Mouse (Mus musculus) heart, postnatal 25 days (tissue): ENCODE results near the gene Whrn. TPM values are rescaled to one million over a fixed set of nuclear protein-coding genes. Genes with fewer than 3 reads are reported as not detected.

Experiments
- DNase-seq: peaks from one replicate; pipeline ENCODE4 v3.0.0; 2022; ENCODE audit warnings: low spot score
- intact Hi-C: fragments of 180-260 bp; cut with DNase I; formaldehyde crosslinking; loops from one replicate; pipeline ENCODE4 v1.15.1; 2025
- total RNA-seq, 2 experiments: library from RNA; stranded (reverse); gene quantifications; 2 replicates each; pipeline ENCODE4 v1.2.3; 2021

Whrn gene
- 10 to 100 TPM; 36.9 to 41.9 TPM for total RNA-seq

DNA sequence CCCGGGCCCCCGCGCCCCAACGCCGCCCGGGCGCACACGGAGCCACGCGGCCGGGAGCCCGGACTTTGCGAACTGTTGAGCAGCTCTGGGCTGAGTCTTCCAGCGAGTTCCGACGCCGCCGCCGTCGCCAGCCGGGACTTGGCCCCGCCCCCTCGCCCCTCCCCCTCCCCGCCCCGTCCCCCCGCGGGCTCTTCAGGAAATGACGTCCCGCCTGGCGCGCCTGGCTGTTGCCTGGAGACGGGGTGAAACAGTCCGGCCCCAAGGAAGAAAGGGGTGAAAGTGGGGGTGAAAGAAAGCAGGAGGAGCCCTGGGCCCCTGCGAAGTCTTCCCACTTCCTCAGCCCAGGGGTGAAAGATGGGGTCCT, at the start of gene Whrn:
Gene Whrn, minus strand, starts transcription at position 77 of the 364 bp plus-strand sequence.
- peak; percentile 48 for DNase-seq
- intact Hi-C loops = loop anchor here (5.0 kb wide), 3 partner anchors 46 to 124 kb away; partner anchors contain the start of gene Atp6v1g1

DNA sequence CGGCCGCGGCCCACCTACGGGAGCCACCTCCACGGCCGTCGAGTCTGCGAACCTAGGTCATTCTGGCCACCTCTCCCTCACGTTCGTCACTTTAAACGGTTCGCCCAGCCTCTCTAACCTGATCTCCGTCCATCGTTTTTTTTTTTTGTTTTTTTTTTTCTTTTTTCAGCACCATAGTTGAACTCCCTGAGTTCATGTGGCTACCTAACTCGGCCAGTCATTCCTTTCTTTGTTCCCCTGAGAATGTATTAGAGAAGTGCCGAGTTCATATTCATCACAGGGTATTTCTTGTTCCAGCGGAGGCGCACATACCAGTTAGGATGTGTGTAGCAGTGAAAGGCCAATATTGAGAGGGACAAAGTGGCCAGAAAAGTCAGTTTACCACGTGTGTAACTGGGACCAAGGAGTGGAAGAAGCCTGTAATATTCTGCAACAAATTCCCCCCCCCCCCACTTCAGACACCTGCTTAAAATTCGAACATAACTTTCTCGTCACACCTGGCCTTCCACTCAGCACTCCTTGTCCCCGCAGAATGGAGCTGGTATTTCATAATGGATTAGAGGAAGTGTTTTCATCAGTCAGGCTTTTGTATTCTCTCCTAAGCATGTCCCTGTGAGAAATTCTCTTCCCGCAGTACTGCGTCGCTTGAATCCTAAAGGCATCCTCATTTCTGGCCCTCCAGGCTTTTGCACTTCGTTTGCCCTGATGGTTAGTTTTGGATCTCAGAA, 49.6 kb upstream of the Whrn start:
- intact Hi-C loops = no loop called here
- DNase-seq = no peak

DNA sequence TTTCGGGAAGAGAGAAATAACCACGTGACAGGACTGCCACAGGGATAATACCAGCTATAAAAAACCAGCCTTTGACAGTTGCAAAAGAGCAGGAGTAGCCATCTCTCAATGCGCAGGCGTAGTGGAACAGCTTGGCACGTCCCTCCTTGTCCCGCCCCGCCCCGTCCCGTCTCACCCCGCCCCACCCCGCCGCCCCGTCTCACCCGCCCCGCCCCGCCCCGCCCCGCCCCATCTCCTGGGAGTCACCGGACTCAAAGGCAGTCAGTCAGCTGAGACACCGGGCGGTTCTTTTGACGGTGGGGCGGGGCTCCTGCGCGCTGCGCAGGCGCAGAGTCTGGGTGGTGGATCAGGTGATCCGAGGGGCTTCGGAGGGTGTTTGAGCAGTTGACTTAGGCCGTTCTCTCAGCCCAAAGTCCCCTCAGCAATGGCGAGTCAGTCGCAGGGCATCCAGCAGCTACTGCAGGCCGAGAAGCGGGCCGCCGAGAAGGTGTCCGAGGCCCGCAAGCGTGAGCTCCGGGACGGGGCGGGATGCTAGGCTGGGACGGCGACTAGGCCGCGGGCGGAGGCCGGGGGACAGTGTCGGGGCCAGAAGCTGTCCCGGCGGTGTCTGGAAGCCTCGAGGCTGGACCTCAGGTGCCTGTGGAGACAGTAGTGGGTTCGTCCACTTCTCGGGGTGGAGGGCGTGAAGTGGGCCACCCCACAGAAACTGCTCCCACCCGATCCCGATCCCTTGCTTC, 48.9 kb upstream of the Whrn start, which contains the start of gene Atp6v1g1:
Gene Atp6v1g1, plus strand, starts transcription at position 279 of the 737 bp plus-strand sequence.
- intact Hi-C loops = loop anchor here (5.0 kb wide), 2 partner anchors 47 to 127 kb away; partner anchors contain the start of gene Whrn
- DNase-seq = peak; percentile 93

DNA sequence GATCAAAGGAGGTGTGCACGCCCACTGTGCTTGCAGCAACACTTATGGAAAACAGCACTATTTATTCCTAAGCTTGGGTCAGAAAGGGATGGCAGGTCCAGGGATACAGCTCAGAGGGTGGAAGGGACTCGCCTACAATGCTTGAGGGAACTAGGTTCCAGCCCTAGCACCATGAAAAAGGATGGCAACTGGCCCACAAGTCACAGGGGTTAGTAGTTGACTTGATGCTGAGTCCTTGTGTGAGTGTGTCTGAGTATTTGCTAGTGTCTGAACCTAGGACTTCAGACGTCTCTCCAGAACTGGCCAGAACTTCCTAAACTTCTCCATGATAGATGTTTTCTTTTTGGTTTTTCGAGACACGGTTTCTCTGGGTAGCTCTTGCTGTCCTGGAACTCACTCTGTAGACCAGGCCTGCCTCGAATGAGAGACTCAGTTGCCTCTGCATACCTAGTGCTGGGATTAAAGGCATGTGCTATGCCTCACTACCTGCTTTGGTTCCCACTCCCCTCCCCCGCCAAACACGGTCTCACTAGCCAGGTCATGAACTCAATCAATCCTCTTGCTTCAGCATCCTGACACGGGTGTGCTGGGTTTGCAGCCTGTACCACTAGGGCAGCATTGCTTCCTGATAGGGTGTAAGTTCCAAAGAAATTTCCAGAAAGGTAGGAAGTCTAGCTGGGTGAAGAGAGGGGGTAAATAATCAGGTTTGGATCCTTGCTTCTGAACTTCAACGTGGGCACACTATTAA, 48.1 kb upstream of the Whrn start:
- intact Hi-C loops = loop anchor here (5.0 kb wide), 2 partner anchors 47 to 127 kb away; partner anchors contain the start of gene Whrn
- no peak for DNase-seq

DNA sequence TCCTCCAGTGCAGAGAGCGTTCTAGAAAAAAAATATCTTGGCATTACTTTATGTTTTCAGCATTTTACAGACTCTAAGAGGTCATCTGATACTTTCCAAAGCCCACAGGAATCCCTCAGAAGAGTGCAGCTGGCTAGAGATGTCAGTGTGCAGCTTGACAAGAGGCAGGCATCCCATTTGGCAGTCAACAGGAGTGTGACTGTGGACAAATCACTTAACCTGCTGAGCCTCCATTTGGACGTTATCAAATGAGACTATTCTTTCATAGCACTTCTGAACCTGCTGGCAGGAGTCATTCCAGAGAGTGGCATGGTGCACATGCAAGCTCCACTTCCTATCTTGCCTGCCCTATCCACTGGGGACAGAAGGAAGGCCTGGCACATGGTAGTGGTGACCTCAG, 46.4 kb upstream of the Whrn start:
- peak; percentile 25 for DNase-seq
- intact Hi-C loops = loop anchor here (5.0 kb wide), 2 partner anchors 45 to 125 kb away; partner anchors contain the start of gene Whrn

DNA sequence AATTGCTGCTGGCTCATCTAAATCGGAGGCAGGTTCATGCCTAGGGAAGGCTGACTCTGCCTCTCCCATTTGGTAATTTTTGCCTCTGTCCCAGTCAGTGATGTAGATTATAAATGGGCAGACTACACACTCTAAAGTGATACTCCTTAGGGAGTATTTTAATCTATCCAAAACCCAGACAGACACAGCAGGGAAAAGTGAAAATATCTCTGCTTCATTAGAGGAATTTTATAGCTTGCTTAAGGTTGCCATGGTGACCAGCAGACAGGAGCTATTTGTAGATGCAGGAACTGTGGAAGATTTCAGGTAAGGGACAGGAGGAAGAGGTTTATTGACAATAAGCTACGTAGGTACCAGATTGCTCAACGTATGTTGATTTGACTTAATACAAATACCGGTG, 41.8 kb upstream of the Whrn start:
- intact Hi-C loops = no loop called here
- no peak for DNase-seq

DNA sequence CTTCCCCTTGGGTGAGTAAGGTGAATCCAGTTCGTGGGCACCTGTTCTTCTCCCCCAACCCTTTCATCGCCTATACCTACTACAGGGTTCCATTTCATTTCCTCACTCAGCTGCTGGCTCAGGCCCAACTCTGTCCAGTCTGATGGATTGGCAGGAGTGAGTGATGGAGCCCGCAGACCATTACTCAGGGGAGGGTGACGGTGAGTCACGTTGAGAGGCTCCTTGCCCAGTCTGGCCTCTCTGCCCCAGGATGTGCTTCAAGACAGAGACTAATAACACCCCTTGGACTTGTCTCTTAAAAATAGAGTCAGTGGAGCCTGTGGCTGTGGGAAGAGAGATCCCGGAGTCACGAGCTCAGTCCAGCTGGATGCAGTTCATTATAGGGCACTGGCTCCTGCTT, 34.6 kb upstream of the Whrn start:
- intact Hi-C loops = no loop called here
- no peak for DNase-seq

DNA sequence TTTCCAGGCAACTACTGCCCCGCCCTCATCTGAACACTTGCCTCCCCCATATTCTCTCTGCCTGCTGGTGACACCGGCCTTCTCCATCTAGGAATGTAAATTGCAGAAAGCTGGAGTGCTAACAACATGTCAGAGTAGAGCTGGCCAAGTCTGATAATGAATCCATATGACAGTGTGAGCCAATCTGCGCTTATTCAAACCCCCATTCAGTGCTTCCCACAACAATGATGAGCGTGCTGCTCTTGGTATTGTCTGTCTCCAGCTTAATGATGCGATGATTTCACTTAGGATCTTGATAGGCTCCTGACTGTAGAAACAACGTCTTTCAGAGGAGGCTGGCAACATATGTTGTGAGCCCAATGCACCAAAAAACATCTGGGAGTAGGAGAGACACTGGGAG, 33.2 kb upstream of the Whrn start:
- intact Hi-C loops = no loop called here
- DNase-seq = no peak

DNA sequence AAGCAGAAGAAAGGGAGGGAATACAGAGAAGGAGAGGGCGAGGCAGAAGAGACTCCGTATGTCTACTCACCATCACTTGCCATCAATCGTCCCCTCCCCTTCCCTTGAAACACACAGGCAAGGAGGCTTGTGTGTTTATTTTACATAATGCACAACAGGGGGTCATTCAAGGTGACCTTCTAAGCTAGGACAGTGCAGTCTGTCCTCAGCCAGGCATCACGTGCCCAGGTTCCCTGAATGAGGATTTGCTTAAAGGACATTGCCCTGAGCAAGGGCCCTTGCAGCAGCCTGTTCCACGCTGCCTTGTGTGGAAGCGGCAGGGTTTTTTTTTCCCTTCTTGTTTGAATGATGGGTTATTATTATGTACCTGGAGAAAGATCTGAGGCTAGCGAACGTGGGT, 29.7 kb upstream of the Whrn start:
- intact Hi-C loops = no loop called here
- DNase-seq = no peak

DNA sequence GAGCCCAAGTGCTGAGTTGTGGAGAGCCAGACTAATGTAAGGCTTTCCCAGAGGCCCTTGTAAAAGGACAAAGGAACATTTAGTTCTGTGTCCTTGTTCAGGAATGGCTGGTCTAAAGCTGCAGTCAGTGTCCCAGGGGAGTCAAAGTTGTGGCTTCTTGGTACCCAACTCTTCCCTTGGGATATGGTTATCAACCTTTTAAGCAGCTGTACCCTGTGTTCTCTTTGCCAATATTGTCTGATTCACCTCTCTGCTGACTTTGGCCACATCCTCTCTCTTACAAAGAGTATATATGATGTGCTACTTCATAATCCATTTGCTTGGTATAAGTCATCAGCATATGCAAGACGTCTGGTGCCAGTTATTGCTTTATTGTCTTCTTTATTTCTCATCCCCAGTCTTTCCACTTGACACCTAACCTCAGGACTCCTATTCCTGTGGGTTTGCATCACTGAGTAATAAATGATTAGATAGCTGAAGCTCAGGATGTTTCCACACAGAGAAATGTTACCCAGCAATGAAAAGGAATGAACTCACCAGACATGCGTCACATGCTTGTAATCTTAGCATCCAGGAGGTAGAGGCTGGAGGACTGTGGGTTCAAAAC, 26.1 kb upstream of the Whrn start:
- DNase-seq = no peak
- intact Hi-C loops = no loop called here

DNA sequence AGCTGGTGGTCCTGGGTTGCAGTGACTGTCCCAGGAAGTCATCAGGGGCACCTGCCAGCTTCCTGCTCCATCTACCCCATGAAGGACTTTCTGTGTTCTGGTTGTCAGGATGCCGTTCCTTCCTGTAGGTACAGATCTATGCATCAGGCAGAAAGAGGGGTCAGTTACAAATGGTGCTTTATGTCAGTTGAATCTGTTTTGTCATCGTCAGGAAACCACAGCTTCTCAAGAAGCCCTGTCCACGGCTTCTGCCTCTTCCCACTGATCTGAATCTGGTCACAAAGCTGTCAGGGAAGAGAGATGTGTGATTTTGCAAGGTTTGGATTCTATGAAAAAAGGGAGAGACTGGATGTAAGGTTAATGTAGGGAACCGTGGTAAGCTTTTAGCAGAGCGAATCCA, 19.2 kb upstream of the Whrn start:
- no peak for DNase-seq
- intact Hi-C loops = no loop called here

DNA sequence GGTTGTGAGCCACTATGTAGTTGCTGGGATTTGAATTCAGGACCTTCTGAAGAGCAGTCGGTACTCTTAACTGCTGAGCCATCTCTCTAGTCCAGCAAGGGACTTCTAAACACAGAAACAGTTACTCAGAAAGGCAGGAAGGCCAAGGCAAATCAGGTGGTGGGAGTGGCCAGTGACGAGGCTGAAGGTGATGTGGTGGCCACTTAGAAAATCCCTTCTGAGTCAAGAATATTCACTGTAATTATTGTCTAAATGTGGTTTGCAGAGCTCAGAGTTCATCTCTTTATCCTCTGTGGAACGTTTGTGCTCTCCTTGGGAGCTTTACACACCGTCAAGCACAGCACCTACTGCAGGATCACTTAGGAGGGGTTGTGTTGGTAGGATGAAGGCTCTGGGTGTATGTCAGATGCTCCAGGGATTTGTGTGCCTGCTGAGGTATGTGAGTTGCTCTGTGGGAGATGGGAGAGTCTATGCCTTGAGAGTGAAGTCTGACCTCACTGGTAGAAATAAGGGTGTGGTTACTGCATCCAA, 18.7 kb upstream of the Whrn start:
- intact Hi-C loops = no loop called here
- DNase-seq = no peak

DNA sequence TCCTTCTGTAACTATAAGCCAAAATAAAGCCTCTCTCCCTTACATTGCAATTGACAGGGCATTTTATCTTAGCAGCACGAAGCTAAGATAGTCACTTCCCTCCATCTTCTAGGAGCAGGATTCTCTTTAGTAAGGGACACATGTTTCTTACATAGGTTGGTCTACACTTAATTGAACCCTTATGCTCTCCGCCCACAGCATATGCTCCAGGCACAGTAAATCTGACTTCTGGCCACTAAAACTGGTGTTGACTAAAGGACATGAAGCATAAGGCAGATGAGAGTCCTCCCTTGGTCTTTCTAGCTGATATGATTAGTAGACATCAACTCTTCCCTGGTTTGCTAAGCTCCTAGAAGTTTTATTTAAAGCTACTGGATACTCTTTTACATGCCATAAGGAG, 17.1 kb upstream of the Whrn start:
- intact Hi-C loops = no loop called here
- DNase-seq = no peak

DNA sequence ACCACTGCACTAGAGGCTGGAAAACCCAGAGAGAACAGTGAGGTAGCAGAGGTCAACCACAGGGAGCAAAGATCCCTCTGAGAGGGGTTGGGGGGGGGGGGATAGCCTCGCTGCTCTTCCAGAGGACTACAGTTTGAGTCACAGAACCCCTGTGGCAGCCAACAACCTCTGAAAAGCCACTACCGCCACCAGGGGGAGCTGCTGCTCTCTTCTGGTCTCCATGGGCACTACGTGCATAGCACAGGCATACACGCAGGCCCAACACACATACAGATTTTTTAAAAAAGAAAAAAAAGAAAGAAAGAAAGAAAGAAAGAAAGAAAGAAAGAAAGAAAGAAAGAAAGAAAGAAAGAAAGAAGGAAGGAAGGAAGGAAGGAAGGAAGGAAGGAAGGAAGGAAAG, 12.4 kb upstream of the Whrn start:
- DNase-seq = peak; percentile 38
- intact Hi-C loops = loop anchor here (1.0 to 5.0 kb wide), 4 partner anchors 54 to 984 kb away; no protein-coding TSS in a partner anchor

DNA sequence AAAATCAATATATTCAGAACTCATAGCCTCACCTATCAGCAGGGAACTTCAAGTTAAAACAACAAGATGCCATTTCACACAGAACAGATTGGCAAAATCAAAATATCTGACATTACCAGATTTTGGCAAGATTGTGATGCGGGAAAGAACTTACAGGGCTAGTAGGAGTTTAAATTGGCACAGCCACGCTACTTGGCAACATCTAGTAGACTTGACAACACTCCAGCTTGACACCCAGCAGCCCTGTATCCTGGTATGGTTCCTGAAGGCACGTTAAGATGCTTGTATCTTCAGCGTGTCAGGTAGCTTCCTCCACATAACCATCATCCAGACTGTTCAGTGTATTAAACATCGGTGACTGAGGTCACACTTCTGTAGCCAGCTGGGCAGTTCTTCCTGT, 11.7 kb upstream of the Whrn start:
- intact Hi-C loops = loop anchor here (5.0 kb wide), 2 partner anchors 55 to 985 kb away; no protein-coding TSS in a partner anchor

DNA sequence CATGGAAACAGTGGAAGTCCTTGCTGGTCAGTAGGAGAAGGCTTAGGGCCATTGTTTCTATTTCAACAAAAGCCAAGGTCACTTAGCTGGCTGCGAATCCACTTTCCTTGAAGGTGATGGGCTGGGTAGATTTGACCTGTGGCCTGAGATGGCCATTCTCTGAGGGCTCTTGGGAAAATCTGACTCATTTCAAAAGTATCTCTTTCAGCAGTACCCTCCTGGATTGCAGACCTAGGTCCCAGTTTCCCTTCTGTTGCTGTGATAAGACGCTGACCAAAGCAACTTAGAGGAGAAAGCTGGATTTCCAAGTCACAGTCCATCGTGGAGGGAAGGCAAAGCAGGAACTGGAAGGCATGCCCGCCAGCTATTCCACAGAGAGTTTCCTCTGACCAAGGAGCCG, 8.2 kb upstream of the Whrn start:
- intact Hi-C loops = no loop called here
- no peak for DNase-seq

More for the DNA sequence above, 11.7 kb upstream of the Whrn start:
- no peak for DNase-seq

DNA sequence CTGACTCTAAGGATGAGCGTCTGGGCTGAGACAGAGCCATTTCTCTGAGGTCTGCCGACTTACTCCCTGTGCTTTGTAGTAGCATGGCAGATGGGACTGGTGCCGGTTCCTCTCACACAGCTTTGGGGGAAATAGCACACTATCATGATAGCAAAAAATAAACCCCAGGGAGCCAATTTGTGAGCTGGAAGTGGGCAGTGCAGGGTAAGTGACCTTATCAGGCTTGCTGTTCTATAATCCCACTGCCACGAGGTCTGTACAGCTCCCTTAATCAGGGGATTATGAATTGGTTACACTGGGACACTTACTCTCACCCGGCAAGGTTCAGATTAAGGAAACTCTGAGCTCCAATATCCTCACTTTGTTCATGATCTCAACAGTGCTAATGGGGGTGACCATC, 5.3 kb upstream of the Whrn start:
- no peak for DNase-seq
- intact Hi-C loops = no loop called here

DNA sequence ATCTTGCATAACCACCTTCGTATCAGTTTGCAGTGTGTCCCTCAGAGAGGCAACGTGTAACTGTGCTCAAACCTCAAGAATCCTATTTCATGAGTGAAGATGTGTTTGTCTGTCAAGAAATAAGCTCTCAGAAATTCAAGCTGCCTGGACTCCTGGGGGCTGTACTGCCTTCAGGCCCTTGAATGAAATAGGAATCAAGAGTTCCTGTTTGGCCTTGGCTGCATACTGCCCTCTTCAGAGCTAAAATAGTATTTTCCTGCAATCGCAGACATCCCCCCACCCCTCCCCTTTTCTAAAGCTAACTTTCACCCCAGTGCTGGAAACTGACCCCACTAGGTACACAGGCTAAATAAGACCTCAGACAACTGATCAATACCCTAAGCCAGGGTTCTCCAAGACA, 2.6 kb upstream of the Whrn start:
- no peak for DNase-seq
- intact Hi-C loops = loop anchor here (5.0 kb wide), 3 partner anchors 44 to 126 kb away; partner anchors contain the start of gene Atp6v1g1

DNA sequence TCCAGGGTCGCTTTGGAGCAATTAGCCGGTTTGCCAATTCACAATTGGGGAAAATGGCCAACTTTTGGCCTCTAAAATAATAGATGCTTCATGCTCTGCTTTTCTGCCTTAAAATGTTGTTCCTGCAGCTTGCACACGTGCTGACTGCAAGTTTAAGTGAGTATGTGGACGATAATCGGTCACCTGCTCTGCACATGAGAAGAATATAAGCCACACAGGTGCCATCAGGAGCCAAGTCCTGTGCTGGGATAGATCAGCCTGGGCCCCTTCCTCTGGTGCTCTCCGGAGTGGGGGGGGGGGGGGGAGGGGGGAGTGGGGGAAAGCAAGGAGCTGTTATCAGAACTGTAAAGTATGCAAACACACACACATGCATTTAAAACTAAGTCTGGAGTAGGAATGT, 521 bp upstream of the Whrn start:
- intact Hi-C loops = loop anchor here (5.0 kb wide), 3 partner anchors 46 to 124 kb away; partner anchors contain the start of gene Atp6v1g1
- DNase-seq = no peak
